Mouse (Mus musculus) intestine, embryonic 16.5 days (tissue): ENCODE data around the gene App. TPM values are rescaled to one million over a fixed set of nuclear protein-coding genes. Genes with fewer than 3 reads are reported as not detected.
A peak's percentile ranks its signal among the peaks of the same experiment; 100 is the strongest.

ENCODE experiments used
- ATAC-seq: fragments of 200-750 bp; cut with Nextera tagmentation; 2 replicates; pipeline ENCODE4 v1.8.0; 2017; ENCODE audit warnings: moderate TSS enrichment, moderate library complexity
- H3K27ac ChIP-seq: fragments of 300-500 bp; sonication (generic); 2 replicates; pipeline ENCODE4 v1.5.1; 2014; ENCODE audit warnings: mild to moderate bottlenecking, low read length
- H3K27me3 ChIP-seq: fragments of 300-500 bp; sonication (generic); replicated peaks from 2 replicates; pipeline ENCODE4 v1.6.1; 2014; ENCODE audit warnings: low read length, control low read depth, mixed read lengths; ENCODE audit not compliant: control insufficient read depth, insufficient read depth
- H3K36me3 ChIP-seq: fragments of 300-500 bp; sonication (generic); 2 replicates; pipeline ENCODE4 v1.6.1; 2014; ENCODE audit warnings: low read length, control low read depth; ENCODE audit not compliant: control insufficient read depth, insufficient read depth
- H3K4me1 ChIP-seq: fragments of 300-500 bp; sonication (generic); 2 replicates; pipeline ENCODE4 v1.6.1; 2014; ENCODE audit warnings: low read length, control low read depth, mixed read lengths; ENCODE audit not compliant: control insufficient read depth, insufficient read depth
- H3K4me2 ChIP-seq: fragments of 300-500 bp; sonication (generic); 2 replicates; pipeline ENCODE4 v1.6.1; 2014; ENCODE audit warnings: low read depth, low read length, control low read depth
- H3K4me3 ChIP-seq: fragments of 300-500 bp; sonication (generic); 2 replicates; pipeline ENCODE4 v1.5.1; 2014; ENCODE audit warnings: mild to moderate bottlenecking, low read length
- H3K9ac ChIP-seq: fragments of 300-500 bp; sonication (generic); 2 replicates; pipeline ENCODE4 v1.6.1; 2014; ENCODE audit warnings: low read depth, low read length
- H3K9me3 ChIP-seq: fragments of 300-500 bp; sonication (generic); 2 replicates; pipeline ENCODE4 v1.6.1; 2016; ENCODE audit warnings: low read length, control low read depth; ENCODE audit not compliant: control insufficient read depth
- WGBS: fragments of 180-500 bp; shearing (Covaris S2); extraction: QIAGEN DNeasy Blood & Tissue Kit; methylation state at CpG from one replicate; pipeline ENCODE4 v1.1.7; 2014; 5-methylcytosine and 5-hydroxymethylcytosine counted together
- polyA plus RNA-seq: library from polyadenylated mRNA; unstranded; fragments of >200 nt; fragmentation: Nextera tagmentation; extraction: Ambion mirVana; gene quantifications from 2 replicates; pipeline ENCODE4 v1.2.1, GENCODE M21; 2015

The App gene
- polyA plus RNA-seq, 1 experiment from 2014 or later = 125 TPM

GRCm38 (mm10) chr16:85037969-85038644 is 135.5 kb downstream of the App start:
- Histone ChIP-seq H3K9ac (no peak overlapping the region), H3K9me3 (no peaks in the 10 kb centered on the region), H3K36me3 (no peaks in the 10 kb centered on the region), H3K4me1 (no peaks in the 10 kb centered on the region), H3K4me2 (no peak overlapping the region), H3K4me3 (no peak overlapping the region), H3K27me3 (no peaks in the 10 kb centered on the region), H3K27ac (no peak overlapping the region)
- WGBS = 72% methylated on average over 10 of the region's 10 CpGs
- ATAC-seq = no peak

- no peak for ATAC-seq
- WGBS = 86% methylated on average over 5 of the region's 5 CpGs
Measured at GRCm38 (mm10) chr16:85035815-85036214, 137.8 kb downstream of the App start.

GRCm38 (mm10) chr16:85033747-85034146 is 139.8 kb downstream of the App start:
- no peak overlapping the region for H3K9ac ChIP-seq

More at GRCm38 (mm10) chr16:85035815-85036214, 137.8 kb downstream of the App start:
- Histone ChIP-seq H3K27ac (no peak overlapping the region), H3K4me1 (no peaks in the 10 kb centered on the region), H3K9ac (no peak overlapping the region), H3K36me3 (peaks cover 3% of the 10 kb centered on the region; the same call in 1 of the 2 replicates), H3K4me3 (no peak overlapping the region), H3K27me3 (no peaks in the 10 kb centered on the region), H3K9me3 (no peaks in the 10 kb centered on the region), H3K4me2 (no peak overlapping the region)

GRCm38 (mm10) chr16:85030810-85031209 is 142.8 kb downstream of the App start:
- Histone ChIP-seq H3K9me3 (no peaks in the 10 kb centered on the region), H3K4me1 (no peaks in the 10 kb centered on the region), H3K4me3 (no peak overlapping the region), H3K4me2 (no peak overlapping the region), H3K27me3 (no peaks in the 10 kb centered on the region), H3K27ac (no peak overlapping the region), H3K9ac (no peak overlapping the region), H3K36me3 (peaks cover 8% of the 10 kb centered on the region)
- 92% methylated on average over 12 of the region's 12 CpGs for WGBS
- ATAC-seq = no peak

More at GRCm38 (mm10) chr16:85033747-85034146, 139.8 kb downstream of the App start:
- peak; percentile 63 for ATAC-seq
- no peak overlapping the region for H3K4me3 ChIP-seq
- no peaks in the 10 kb centered on the region for H3K27me3 ChIP-seq
- H3K27ac ChIP-seq = no peak overlapping the region
- H3K9me3 ChIP-seq = no peaks in the 10 kb centered on the region
- H3K36me3 ChIP-seq = peaks cover 8% of the 10 kb centered on the region
- no peaks in the 10 kb centered on the region for H3K4me1 ChIP-seq
- 64% methylated on average over 5 of the region's 5 CpGs for WGBS
- no peak overlapping the region for H3K4me2 ChIP-seq

- Histone ChIP-seq H3K36me3 (peaks cover 14% of the 10 kb centered on the region), H3K27me3 (no peaks in the 10 kb centered on the region), H3K9me3 (no peaks in the 10 kb centered on the region), H3K9ac (no peak overlapping the region), H3K4me2 (no peak overlapping the region), H3K4me1 (no peaks in the 10 kb centered on the region), H3K27ac (no peak overlapping the region), H3K4me3 (no peak overlapping the region)
- 84% methylated on average over 4 of the region's 4 CpGs for WGBS
- ATAC-seq = no peak
Measured at GRCm38 (mm10) chr16:85028396-85028795, 145.2 kb downstream of the App start.

GRCm38 (mm10) chr16:85024706-85025105 is 148.9 kb downstream of the App start:
- peaks cover 11% of the 10 kb centered on the region; the same call in 1 of the 2 replicates for H3K36me3 ChIP-seq
- no peak overlapping the region for H3K9ac ChIP-seq
- no peak overlapping the region for H3K27ac ChIP-seq
- ATAC-seq = no peak
- H3K27me3 ChIP-seq = no peaks in the 10 kb centered on the region
- H3K9me3 ChIP-seq = no peaks in the 10 kb centered on the region
- H3K4me3 ChIP-seq = no peak overlapping the region
- WGBS = 96% methylated on average over 8 of the region's 8 CpGs
- no peak overlapping the region for H3K4me2 ChIP-seq
- no peaks in the 10 kb centered on the region for H3K4me1 ChIP-seq

- no peak for ATAC-seq
- 94% methylated on average over 3 of the region's 3 CpGs for WGBS
- Histone ChIP-seq H3K9ac (no peak overlapping the region), H3K27me3 (no peaks in the 10 kb centered on the region), H3K4me1 (no peaks in the 10 kb centered on the region), H3K27ac (no peak overlapping the region), H3K9me3 (no peaks in the 10 kb centered on the region), H3K4me2 (no peak overlapping the region), H3K36me3 (peaks cover 6% of the 10 kb centered on the region; the same call in 1 of the 2 replicates), H3K4me3 (no peak overlapping the region)
Measured at GRCm38 (mm10) chr16:85023106-85023505, 150.5 kb downstream of the App start.

GRCm38 (mm10) chr16:85020696-85021323 is 152.8 kb downstream of the App start:
- 68% methylated on average over 9 of the region's 9 CpGs for WGBS
- no peaks in the 10 kb centered on the region for H3K27me3 ChIP-seq
- H3K9me3 ChIP-seq = no peaks in the 10 kb centered on the region
- no peak for ATAC-seq
- H3K27ac ChIP-seq = no peak overlapping the region
- H3K4me1 ChIP-seq = no peaks in the 10 kb centered on the region
- H3K36me3 ChIP-seq = peaks cover 6% of the 10 kb centered on the region; the same call in 1 of the 2 replicates
- H3K4me3 ChIP-seq = no peak overlapping the region
- H3K9ac ChIP-seq = no peak overlapping the region
- H3K4me2 ChIP-seq = no peak overlapping the region

GRCm38 (mm10) chr16:85019273-85019672 is 154.3 kb downstream of the App start:
- Histone ChIP-seq H3K36me3 (peaks cover 2% of the 10 kb centered on the region; the same call in 1 of the 2 replicates), H3K9ac (no peak overlapping the region), H3K4me1 (no peaks in the 10 kb centered on the region), H3K27ac (no peak overlapping the region), H3K4me3 (no peak overlapping the region), H3K9me3 (no peaks in the 10 kb centered on the region), H3K4me2 (no peak overlapping the region), H3K27me3 (no peaks in the 10 kb centered on the region)
- ATAC-seq = no peak
- WGBS = 81% methylated on average over 5 of the region's 5 CpGs
